Mouse (Mus musculus) kidney, adult 2 months (tissue): ENCODE measurements around the gene Shroom1. TPM values are rescaled to one million over a fixed set of nuclear protein-coding genes. Genes with fewer than 3 reads are reported as not detected.
A peak's percentile ranks its signal among the peaks of the same experiment; 100 is the strongest.
"Not testable (repeated sequence)": the region's sequence is repeated elsewhere in the genome, so short reads cannot be mapped to it uniquely, and the experiment has no call there.

Experiments
- DNase-seq: peaks from one replicate; pipeline ENCODE4 v3.0.0; 2021
- H3K27ac ChIP-seq: fragments of 200-500 bp; 2 replicates; pipeline ENCODE4 v1.5.1; 2012; ENCODE audit warnings: low read depth, low read length, control low read depth, inconsistent platforms; ENCODE audit not compliant: insufficient read depth
- H3K27me3 ChIP-seq: fragments of 200-500 bp; replicated peaks from 2 replicates; pipeline ENCODE4 v1.6.1; 2012; ENCODE audit warnings: mild to moderate bottlenecking, moderate library complexity, low read length, inconsistent platforms; ENCODE audit not compliant: control insufficient read depth, insufficient read depth
- H3K36me3 ChIP-seq: fragments of 200-500 bp; 2 replicates; pipeline ENCODE4 v1.6.1; 2012; ENCODE audit warnings: mild to moderate bottlenecking, moderate library complexity, low read length, inconsistent platforms; ENCODE audit not compliant: control insufficient read depth, insufficient read depth
- H3K4me1 ChIP-seq: fragments of 200-500 bp; 2 replicates; pipeline ENCODE4 v1.6.1; 2011; ENCODE audit warnings: low read length; ENCODE audit not compliant: control insufficient read depth, insufficient read depth
- H3K4me3 ChIP-seq: fragments of 200-500 bp; 2 replicates; pipeline ENCODE4 v1.5.1; 2011; ENCODE audit warnings: mild to moderate bottlenecking, low read depth, low read length, control low read depth; ENCODE audit not compliant: insufficient read depth
- CTCF ChIP-seq: fragments of 200-500 bp; conservative IDR thresholded peaks from 2 replicates; pipeline ENCODE4 v1.5.1; 2011; ENCODE audit warnings: low read depth, mild to moderate bottlenecking, control low read depth, low read length, moderate library complexity, mixed read lengths; ENCODE audit not compliant: insufficient read depth, insufficient read length
- POLR2A ChIP-seq: fragments of 200-500 bp; IDR thresholded peaks from one replicate; pipeline ENCODE4 v1.6.1; 2011; ENCODE audit warnings: low read depth, low read length, control low read depth
- WGBS: fragments of 180-500 bp; shearing (Covaris S2); methylation state at CpG from one replicate; pipeline ENCODE4 v1.1.7; 2018; 5-methylcytosine and 5-hydroxymethylcytosine counted together
- polyA plus RNA-seq: library from polyadenylated mRNA; depleted of rRNA; stranded (reverse); fragments of >200 nt; gene quantifications from 2 replicates; pipeline ENCODE4 v1.2.3, GENCODE M21; 2012

Shroom1 gene
- polyA plus RNA-seq, 1 experiment = 0.88 TPM

DNA sequence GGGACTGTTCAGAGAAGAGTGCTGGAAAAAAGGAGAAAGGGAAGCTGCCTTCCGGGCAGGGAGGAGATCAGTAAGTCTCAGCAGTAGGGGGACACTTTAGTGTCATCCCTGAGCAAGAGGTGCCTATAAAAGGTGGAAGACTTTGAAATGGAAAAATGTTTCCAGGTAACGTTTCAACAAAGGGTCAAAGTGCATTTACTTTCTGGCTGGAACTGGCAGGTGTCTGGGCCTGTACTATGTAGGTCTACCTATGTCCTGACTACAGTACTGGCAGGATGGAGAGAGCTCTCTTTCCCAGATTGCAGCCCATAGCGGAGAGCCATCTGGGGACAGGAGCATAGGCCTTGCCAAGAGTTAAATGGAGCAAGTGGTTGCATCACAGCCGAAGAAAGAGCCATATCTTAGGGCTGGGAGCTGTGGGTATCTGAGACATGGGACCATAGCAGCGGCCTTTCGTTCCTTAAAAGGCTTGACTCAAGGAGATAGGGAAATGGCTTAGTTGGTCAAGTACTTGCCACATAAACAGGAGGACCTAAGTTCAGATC, 31.2 kb upstream of the Shroom1 start:
- Histone ChIP-seq H3K27me3 (no peaks in the 10 kb centered on the region), H3K27ac (no peak overlapping the region), H3K4me1 (peaks cover 13% of the 10 kb centered on the region), H3K4me3 (no peak overlapping the region), H3K36me3 (peaks cover 2% of the 10 kb centered on the region)
- DNase-seq = peak; percentile 37
- 80% methylated on average over 6 of the region's 6 CpGs for WGBS
- TF ChIP-seq POLR2A = no peak
- no peak for TF ChIP-seq CTCF

DNA sequence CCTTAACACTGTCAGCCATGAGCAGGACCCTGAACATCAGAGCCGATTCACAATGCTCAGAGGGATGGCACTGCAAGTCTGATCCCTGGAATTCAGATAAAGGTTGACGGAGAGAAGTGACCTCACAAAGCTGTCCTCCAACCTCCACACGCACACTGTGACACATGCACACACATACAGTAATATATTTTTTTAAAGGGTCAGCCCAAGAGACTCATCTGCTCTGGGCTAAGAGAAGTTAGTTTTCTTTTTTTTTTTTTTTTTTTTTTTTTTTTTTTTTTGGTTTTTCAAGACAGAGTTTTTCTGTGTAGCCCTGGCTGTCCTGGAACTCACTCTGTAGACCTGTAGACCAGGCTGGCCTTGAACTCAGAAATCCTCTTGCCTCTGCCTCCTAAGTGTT, 30.1 kb upstream of the Shroom1 start:
- not testable (repeated sequence) for DNase-seq, H3K27ac ChIP-seq, H3K36me3 ChIP-seq, H3K27me3 ChIP-seq, H3K4me3 ChIP-seq
- H3K4me1 ChIP-seq = peaks cover 18% of the 10 kb centered on the region
- WGBS = 88% methylated on average over 3 of the region's 3 CpGs

DNA sequence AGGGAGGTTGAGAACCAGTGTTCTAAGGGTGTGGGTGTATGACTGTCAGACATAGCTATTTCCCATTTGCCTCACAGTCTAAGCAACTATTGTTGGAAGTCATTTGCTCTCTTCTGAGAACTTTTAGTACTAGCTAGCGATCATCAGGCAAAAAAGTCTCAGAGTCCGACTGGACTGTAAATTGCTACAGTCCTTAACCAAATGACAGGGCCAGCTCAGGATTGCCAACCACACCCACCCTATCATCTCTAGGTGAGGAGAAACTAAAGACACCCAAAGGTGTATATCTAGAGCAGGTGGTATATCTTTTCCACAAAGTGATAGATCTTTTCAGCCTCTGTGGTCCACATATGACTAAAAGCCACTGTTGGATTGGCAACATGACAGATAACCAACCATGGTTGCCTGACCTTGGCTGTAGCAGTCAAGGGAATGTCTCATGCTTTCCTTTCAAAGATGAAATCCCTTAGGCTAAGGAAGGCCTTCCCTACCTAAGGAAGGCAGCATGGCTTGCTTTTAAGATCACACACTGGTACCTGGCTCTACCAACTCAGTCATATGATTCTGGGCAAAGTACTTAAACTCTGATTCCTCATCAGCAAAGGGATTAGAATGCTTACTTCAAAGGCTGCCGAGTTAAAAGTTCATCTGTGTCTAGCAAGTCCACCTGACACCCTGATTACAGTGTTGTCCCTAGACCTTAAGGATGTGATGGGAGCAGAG, 28.9 kb upstream of the Shroom1 start:
- DNase-seq = peak; percentile 56
- Histone ChIP-seq H3K27me3 (no peaks in the 10 kb centered on the region), H3K27ac (no peak overlapping the region), H3K36me3 (peaks cover 2% of the 10 kb centered on the region; the same call in 1 of the 2 replicates), H3K4me1 (peaks cover 16% of the 10 kb centered on the region), H3K4me3 (no peak overlapping the region)
- TF ChIP-seq CTCF (no peak), POLR2A (no peak)
- 74% methylated on average over 3 of the region's 3 CpGs for WGBS

DNA sequence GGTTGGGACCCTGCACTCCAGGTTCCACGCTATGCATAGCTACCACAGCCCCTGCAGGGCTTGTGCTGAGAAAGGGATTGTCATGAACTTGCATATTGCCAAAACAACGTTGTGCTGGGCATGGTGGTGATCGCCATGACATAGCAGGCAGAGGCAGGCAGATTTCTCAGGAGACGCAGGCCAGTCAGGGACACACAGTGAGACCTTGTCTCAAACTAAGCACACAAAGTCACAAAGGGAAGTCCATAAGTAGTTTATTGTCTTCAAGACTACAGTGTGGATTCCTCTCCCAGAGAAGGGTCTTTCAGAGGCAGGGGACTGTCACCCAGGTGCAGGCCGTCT, 28.3 kb upstream of the Shroom1 start:
- H3K27ac ChIP-seq = no peak overlapping the region

DNA sequence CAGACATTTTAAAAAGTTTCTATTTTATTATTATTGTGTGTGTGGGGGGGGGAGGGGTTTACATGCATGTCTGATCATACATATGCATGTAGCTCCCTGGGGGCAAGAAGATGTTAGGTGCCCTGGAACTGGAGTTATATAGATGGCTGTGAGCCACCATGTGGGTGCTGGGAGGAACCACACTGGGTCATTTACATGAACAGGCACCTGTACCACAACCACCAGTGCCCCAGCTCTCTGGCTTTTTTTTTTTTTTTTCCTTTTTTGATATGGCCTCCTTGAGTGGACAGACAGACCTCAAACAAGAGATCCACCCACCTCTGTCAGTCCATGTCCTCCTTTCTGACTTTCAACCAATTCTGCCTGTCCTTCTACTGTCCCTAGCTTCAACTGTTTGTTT, 27.8 kb upstream of the Shroom1 start:
- TF ChIP-seq CTCF (no peak), POLR2A (no peak)
- peak overlapping the region; percentile 36; the same call in 1 of the 2 replicates for H3K4me3 ChIP-seq
- peaks cover 15% of the 10 kb centered on the region for H3K4me1 ChIP-seq
- no peak for DNase-seq
- no peak overlapping the region; the same call in 1 of the 2 replicates for H3K27ac ChIP-seq
- H3K27me3 ChIP-seq = no peaks in the 10 kb centered on the region
- H3K36me3 ChIP-seq = peaks cover 2% of the 10 kb centered on the region; the same call in 1 of the 2 replicates

More for the DNA sequence above, 28.3 kb upstream of the Shroom1 start:
- TF ChIP-seq POLR2A (no peak), CTCF (no peak)
- Histone ChIP-seq H3K4me1 (peaks cover 15% of the 10 kb centered on the region), H3K27me3 (no peaks in the 10 kb centered on the region), H3K36me3 (peaks cover 2% of the 10 kb centered on the region; the same call in 1 of the 2 replicates), H3K4me3 (no peak overlapping the region)
- 95% methylated on average over 5 of the region's 5 CpGs for WGBS
- no peak for DNase-seq

DNA sequence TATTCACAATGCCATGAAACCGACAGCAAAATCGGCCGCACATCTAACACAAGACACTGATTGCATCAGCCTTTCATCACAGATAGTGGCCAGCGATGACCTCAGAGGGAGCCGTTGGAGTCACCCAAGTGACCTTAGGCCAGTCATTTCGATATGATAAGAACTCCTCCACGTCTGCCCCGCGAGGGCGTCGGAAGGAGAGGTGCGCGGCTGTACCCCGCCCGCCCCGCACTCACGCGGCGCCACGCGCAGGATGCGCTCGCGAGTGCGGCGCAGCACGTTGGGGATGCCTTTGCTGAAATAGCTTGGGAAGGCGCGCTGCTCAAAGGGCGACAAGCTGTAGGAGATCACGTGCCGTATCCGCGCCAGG, 26.7 kb upstream of the Shroom1 start:
- DNase-seq = no peak
- Histone ChIP-seq H3K27me3 (no peaks in the 10 kb centered on the region), H3K4me3 (peak overlapping the region; percentile 96), H3K36me3 (peaks cover 2% of the 10 kb centered on the region; the same call in 1 of the 2 replicates), H3K4me1 (peaks cover 15% of the 10 kb centered on the region), H3K27ac (peak overlapping the region; percentile 97)
- WGBS = under 1% methylated on average over 34 of the region's 34 CpGs
- TF ChIP-seq CTCF = no peak
- TF ChIP-seq POLR2A = no peak

DNA sequence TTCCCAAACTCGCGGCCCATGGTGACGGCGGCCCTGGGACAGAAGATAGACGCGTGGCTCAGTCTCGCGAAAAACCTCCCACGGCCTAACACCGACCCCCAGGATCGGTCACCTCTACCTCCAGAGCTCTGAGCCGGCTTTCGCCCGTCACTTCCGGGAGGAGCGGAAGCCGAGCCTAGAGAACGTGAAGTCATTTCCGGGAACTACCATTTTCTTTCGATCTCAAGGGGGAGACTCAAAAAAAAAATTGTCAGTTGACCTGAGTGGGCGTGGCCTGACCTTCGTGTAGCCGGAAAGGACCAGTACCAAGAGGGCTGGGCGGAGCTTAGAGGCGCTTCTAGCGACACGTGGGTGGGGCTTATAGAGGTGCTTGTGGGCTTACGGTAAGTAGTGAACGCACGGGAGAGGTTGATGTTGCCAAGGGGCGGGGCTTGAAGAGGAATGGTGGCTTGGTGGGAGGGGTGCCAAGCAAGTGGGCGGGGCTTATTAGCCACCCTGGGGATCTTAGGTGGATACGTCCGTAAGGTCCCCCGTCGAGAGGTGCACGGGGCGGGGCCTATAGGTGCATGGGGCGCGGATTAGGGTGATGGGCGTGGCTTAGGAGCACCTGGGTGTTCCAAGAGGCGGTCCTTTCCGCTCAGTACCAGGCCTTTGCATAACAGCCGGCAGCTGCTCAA, 26.2 kb upstream of the Shroom1 start, which contains the start of the genes Uqcrq and Gdf9:
Gene Uqcrq (minus strand): TSS at position 162 of the 677 bp plus-strand sequence.
Gene Gdf9 (plus strand): TSS at position 354 of the 677 bp plus-strand sequence.
- TF ChIP-seq CTCF (no peak), POLR2A (peak; percentile 90)
- peak within 1 kb of the TSS; percentile 97 for H3K27ac ChIP-seq
- peaks cover 15% of the 10 kb centered on the region for H3K4me1 ChIP-seq
- under 1% methylated on average over 44 of the region's 44 CpGs for WGBS
- no peaks in the 10 kb centered on the region for H3K27me3 ChIP-seq
- peaks cover 2% of the 10 kb centered on the region; the same call in 1 of the 2 replicates for H3K36me3 ChIP-seq
- peak; percentile 100 for DNase-seq
- peak within 1 kb of the TSS; percentile 96 for H3K4me3 ChIP-seq
